Mouse (Mus musculus) hindbrain, embryonic 14.5 days (tissue): ENCODE data around the gene Thbs4. TPM values are rescaled to one million over a fixed set of nuclear protein-coding genes. Genes with fewer than 3 reads are reported as not detected.

Source experiments
- ATAC-seq: fragments of 200-750 bp; cut with Nextera tagmentation; 2 replicates; pipeline ENCODE4 v1.8.0; 2017; ENCODE audit warnings: moderate number of reproducible peaks, mild to moderate bottlenecking, moderate TSS enrichment, moderate library complexity; ENCODE audit not compliant: low FRiP score
- DNase-seq: peaks from one replicate; pipeline ENCODE4 v3.0.0-alpha.2; 2015; ENCODE audit warnings: low spot score
- H3K27ac ChIP-seq: fragments of 300-500 bp; sonication (generic); 2 replicates; pipeline ENCODE4 v1.5.1; 2014; ENCODE audit warnings: mild to moderate bottlenecking, moderate library complexity
- H3K27me3 ChIP-seq: fragments of 300-500 bp; sonication (generic); 2 replicates; pipeline ENCODE4 v1.6.1; 2014; ENCODE audit warnings: mild to moderate bottlenecking, low read length, mixed read lengths; ENCODE audit not compliant: control insufficient read depth, insufficient read depth
- H3K36me3 ChIP-seq: fragments of 300-500 bp; sonication (generic); replicated peaks from 2 replicates; pipeline ENCODE4 v1.6.1; 2014; ENCODE audit not compliant: control insufficient read depth, insufficient read depth
- H3K4me1 ChIP-seq: fragments of 300-500 bp; sonication (generic); replicated peaks from 2 replicates; pipeline ENCODE4 v1.6.1; 2014; ENCODE audit warnings: antibody characterized with exemption, low read length, mixed read lengths; ENCODE audit not compliant: control insufficient read depth, insufficient read depth
- H3K4me2 ChIP-seq: fragments of 300-500 bp; sonication (generic); replicated peaks from 2 replicates; pipeline ENCODE4 v1.6.1; 2014; ENCODE audit warnings: mild to moderate bottlenecking, moderate library complexity
- H3K4me3 ChIP-seq: fragments of 300-500 bp; sonication (generic); replicated peaks from 2 replicates; pipeline ENCODE4 v1.5.1; 2014; ENCODE audit warnings: mild to moderate bottlenecking, low read length
- H3K9ac ChIP-seq: fragments of 300-500 bp; sonication (generic); 2 replicates; pipeline ENCODE4 v1.6.1; 2014
- H3K9me3 ChIP-seq: fragments of 300-500 bp; sonication (generic); 2 replicates; pipeline ENCODE4 v1.6.1; 2016; ENCODE audit warnings: low read length; ENCODE audit not compliant: control insufficient read depth
- WGBS: fragments of 180-500 bp; shearing (Covaris S2); extraction: QIAGEN DNeasy Blood & Tissue Kit; methylation state at CpG from one replicate; pipeline ENCODE4 v1.1.7; 2014; 5-methylcytosine and 5-hydroxymethylcytosine counted together
- polyA plus RNA-seq: library from polyadenylated mRNA; unstranded; fragments of >200 nt; fragmentation: Nextera tagmentation; extraction: Ambion mirVana; gene quantifications from 2 replicates; pipeline ENCODE4 v1.2.1, GENCODE M21; 2014

Thbs4 gene
- polyA plus RNA-seq, 1 experiment from 2014 or later: 1.3 TPM

DNA sequence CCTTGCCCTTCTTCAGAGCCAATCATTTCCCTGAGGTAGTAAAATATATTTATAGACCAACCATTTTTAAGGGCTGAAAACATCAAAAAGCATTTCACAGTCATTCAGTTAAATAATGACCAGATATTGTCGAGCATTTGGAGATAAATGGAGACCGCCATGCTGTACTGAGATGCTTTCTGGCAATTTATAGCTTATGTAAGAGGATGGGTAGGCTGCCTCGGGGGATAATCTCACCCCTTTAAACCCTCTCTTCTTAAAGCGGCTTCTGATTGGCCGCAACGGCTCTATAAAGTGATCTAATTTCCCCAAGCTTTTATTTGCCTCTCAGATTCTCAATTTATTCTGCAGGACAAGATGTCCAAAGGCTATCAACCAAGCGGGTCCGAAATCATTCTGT, 22.1 kb downstream of the Thbs4 start:
- no peak overlapping the region for H3K9ac ChIP-seq
- H3K27me3 ChIP-seq: no peaks in the 10 kb centered on the region
- H3K4me3 ChIP-seq: no peak overlapping the region
- H3K4me1 ChIP-seq: no peaks in the 10 kb centered on the region
- H3K27ac ChIP-seq: no peak overlapping the region
- no peak for ATAC-seq
- DNase-seq: no peak
- WGBS: 84% methylated on average over 8 of the region's 8 CpGs
- H3K36me3 ChIP-seq: no peaks in the 10 kb centered on the region
- H3K4me2 ChIP-seq: no peak overlapping the region
- H3K9me3 ChIP-seq: no peaks in the 10 kb centered on the region

DNA sequence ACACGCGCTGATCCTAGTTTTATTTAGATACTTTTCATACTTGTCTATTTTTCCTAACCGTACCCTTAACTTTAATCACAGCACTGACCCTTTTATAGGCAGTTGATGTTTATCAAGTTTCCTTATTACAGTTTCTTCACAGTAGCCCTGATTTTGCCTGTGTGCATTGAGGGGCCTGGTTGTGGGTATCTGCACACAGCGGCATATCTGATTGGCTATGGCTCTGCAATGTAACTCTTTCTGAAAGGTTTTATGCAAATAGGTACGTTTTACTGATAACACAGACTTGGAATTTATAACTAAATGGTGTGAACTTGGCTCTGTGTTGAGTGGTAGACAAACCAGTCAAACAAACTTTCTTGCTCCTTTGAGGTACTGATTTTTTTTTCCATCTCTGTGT, 23.1 kb downstream of the Thbs4 start:
- Histone ChIP-seq H3K4me1 (no peaks in the 10 kb centered on the region), H3K9me3 (no peaks in the 10 kb centered on the region), H3K36me3 (no peaks in the 10 kb centered on the region), H3K27me3 (no peaks in the 10 kb centered on the region), H3K9ac (no peak overlapping the region), H3K4me3 (no peak overlapping the region), H3K27ac (no peak overlapping the region), H3K4me2 (no peak overlapping the region)
- no peak for DNase-seq
- 87% methylated on average over 5 of the region's 5 CpGs for WGBS
- ATAC-seq: no peak

GRCm38 (mm10) chr13:92765454-92766242, 29.0 kb downstream of the Thbs4 start:
- ATAC-seq (peak; percentile 58; the same call in 1 of the 2 replicates), DNase-seq (peak; percentile 33)
- Histone ChIP-seq H3K36me3 (no peaks in the 10 kb centered on the region), H3K27me3 (no peaks in the 10 kb centered on the region), H3K9me3 (no peaks in the 10 kb centered on the region), H3K4me1 (no peaks in the 10 kb centered on the region; the same call in 1 of the 2 replicates), H3K4me3 (no peak overlapping the region), H3K9ac (no peak overlapping the region), H3K27ac (0 out of 2 replicates have a peak overlapping the region, but pooled peaks have one; percentile 35), H3K4me2 (no peak overlapping the region)
- WGBS: 65% methylated on average over 6 of the region's 6 CpGs

DNA sequence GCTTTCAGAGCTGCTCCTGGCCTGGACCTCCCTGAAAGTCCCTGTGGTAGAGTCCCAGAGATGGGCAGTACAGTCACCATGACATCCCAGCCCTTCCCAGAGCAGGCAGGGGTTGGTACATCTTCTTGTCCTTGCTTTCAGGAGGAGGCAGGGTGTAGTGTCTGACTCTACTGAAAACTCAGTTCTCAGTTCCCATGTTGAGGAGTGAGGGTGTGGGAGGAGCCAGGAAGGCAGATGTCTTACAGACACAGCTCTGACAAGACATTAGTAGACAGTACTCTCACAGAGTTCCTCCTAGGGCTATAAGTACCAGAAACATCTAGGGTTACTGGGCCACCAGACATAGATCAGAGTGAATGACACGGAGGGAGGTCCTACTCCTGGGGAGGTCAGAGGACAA, 32.3 kb downstream of the Thbs4 start:
- no peak overlapping the region for H3K9ac ChIP-seq
- no peaks in the 10 kb centered on the region for H3K27me3 ChIP-seq
- H3K9me3 ChIP-seq: no peaks in the 10 kb centered on the region
- H3K4me2 ChIP-seq: no peak overlapping the region
- DNase-seq: no peak
- H3K4me1 ChIP-seq: no peaks in the 10 kb centered on the region; the same call in 1 of the 2 replicates
- no peak overlapping the region for H3K4me3 ChIP-seq
- ATAC-seq: no peak
- 86% methylated on average over 1 of the region's 1 CpGs for WGBS
- H3K27ac ChIP-seq: no peak overlapping the region
- no peaks in the 10 kb centered on the region for H3K36me3 ChIP-seq

DNA sequence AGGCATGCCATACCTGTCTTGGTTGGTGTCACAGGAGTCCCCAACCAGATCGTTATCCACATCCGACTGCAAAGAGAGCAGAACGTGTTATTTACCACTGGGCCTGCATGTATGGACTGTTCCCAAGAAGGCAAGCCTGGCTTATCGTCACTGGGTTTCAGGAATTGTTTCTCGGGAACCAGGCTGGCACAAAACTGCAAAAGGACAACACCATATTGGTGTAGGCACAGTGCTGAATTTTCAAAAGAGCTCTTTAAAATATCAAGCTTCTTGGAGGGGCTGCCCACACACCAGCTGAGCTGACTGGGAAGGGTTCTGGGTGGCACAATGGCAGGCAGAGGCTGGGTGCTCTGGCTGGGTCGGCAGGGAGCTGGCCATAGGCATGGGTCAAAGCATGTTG, 34.1 kb downstream of the Thbs4 start:
- no peaks in the 10 kb centered on the region for H3K36me3 ChIP-seq
- no peaks in the 10 kb centered on the region for H3K27me3 ChIP-seq
- no peak overlapping the region for H3K4me3 ChIP-seq
- H3K4me2 ChIP-seq: no peak overlapping the region
- ATAC-seq: no peak
- 92% methylated on average over 6 of the region's 6 CpGs for WGBS
- DNase-seq: no peak
- H3K9me3 ChIP-seq: no peaks in the 10 kb centered on the region
- no peaks in the 10 kb centered on the region; the same call in 1 of the 2 replicates for H3K4me1 ChIP-seq
- no peak overlapping the region for H3K27ac ChIP-seq
- no peak overlapping the region for H3K9ac ChIP-seq

GRCm38 (mm10) chr13:92759096-92759495, 35.5 kb downstream of the Thbs4 start:
- H3K36me3 ChIP-seq: no peaks in the 10 kb centered on the region
- no peaks in the 10 kb centered on the region for H3K9me3 ChIP-seq
- no peaks in the 10 kb centered on the region; the same call in 1 of the 2 replicates for H3K4me1 ChIP-seq
- no peak overlapping the region for H3K9ac ChIP-seq
- DNase-seq (no peak), ATAC-seq (no peak)
- no peak overlapping the region for H3K4me2 ChIP-seq
- WGBS: 95% methylated on average over 4 of the region's 4 CpGs
- no peak overlapping the region for H3K4me3 ChIP-seq
- H3K27me3 ChIP-seq: no peaks in the 10 kb centered on the region
- no peak overlapping the region for H3K27ac ChIP-seq

DNA sequence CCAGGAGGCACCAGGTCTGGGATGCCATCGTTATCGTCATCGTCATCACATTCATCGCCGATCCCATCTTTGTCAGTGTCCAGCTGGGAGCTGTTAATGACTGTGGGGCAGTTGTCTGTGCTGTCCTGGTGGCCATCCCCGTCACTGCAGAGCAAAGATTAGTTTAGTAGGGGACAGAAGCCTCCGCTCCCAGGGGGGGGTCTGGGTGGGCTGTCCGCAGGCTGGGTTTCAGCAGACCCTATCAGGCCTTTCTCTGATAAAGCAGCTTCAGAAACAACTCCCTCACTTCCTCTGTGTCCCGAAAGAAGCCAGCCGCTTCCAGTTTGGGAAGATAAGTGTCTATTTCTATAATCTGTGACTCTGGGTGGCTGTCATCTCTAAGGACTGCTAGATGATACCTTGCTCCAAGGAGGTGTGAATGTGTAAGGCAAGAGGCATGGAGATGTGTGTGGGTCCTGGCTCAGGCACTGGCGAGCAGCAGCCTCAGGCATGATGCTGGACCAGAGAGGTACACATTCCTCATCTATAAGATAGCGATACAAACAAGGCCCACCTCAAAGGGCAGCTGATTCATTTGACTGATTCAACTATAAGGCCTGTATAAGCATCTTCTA, 36.5 kb downstream of the Thbs4 start:
- no peak for DNase-seq
- H3K4me1 ChIP-seq: no peaks in the 10 kb centered on the region; the same call in 1 of the 2 replicates
- no peak overlapping the region for H3K27ac ChIP-seq
- H3K27me3 ChIP-seq: no peaks in the 10 kb centered on the region
- no peak for ATAC-seq
- WGBS: 92% methylated on average over 12 of the region's 12 CpGs
- H3K9me3 ChIP-seq: no peaks in the 10 kb centered on the region
- H3K4me2 ChIP-seq: no peak overlapping the region
- H3K36me3 ChIP-seq: no peaks in the 10 kb centered on the region
- no peak overlapping the region for H3K4me3 ChIP-seq
- no peak overlapping the region for H3K9ac ChIP-seq

DNA sequence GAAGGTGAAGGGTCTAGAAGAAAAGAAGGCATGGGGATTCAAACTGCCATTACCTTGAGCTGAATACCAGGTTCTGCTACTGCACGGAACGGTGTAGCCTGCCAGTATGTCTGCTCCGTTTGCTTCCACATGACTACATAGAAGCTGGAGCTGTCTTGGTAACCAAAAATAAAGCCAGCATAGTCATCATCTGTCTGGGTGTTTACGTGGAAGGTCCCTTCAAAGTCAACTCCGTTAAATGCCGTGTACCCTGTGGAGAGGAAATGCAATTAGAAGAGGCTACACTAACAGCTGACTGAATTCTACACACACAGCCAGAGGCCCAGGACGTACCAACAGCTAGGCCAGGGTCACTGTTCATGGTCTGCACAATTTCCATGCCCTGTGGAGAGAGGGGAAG, 39.6 kb downstream of the Thbs4 start:
- no peak overlapping the region for H3K4me3 ChIP-seq
- H3K4me1 ChIP-seq: no peaks in the 10 kb centered on the region; the same call in 1 of the 2 replicates
- 57% methylated on average over 7 of the region's 7 CpGs for WGBS
- ATAC-seq (no peak), DNase-seq (no peak)
- no peak overlapping the region for H3K4me2 ChIP-seq
- no peaks in the 10 kb centered on the region for H3K27me3 ChIP-seq
- no peaks in the 10 kb centered on the region for H3K9me3 ChIP-seq
- H3K27ac ChIP-seq: no peak overlapping the region
- no peak overlapping the region for H3K9ac ChIP-seq
- H3K36me3 ChIP-seq: no peaks in the 10 kb centered on the region

- Histone ChIP-seq H3K9me3 (no peaks in the 10 kb centered on the region), H3K27ac (no peak overlapping the region), H3K36me3 (no peaks in the 10 kb centered on the region), H3K4me2 (no peak overlapping the region), H3K4me1 (no peaks in the 10 kb centered on the region; the same call in 1 of the 2 replicates), H3K4me3 (no peak overlapping the region), H3K9ac (no peak overlapping the region), H3K27me3 (no peaks in the 10 kb centered on the region)
- ATAC-seq: no peak
- no peak for DNase-seq
- WGBS: 90% methylated on average over 8 of the region's 8 CpGs
Observed at GRCm38 (mm10) chr13:92753676-92754075, 40.9 kb downstream of the Thbs4 start.
